Mouse (Mus musculus): ENCODE data around the gene Rpl37a.

Rpl37a gene

GRCm38 (mm10) chr1:72710753-72711653 lies at the start of gene Rpl37a:
TSS of gene Rpl37a (plus strand) at chr1:72711290.
- peak; percentile 88 for DNase-seq (ENCODE audit: low read depth)

- no peak for DNase-seq (ENCODE audit: low read depth)
Observed at GRCm38 (mm10) chr1:72673070-72673469, 38.0 kb upstream of the Rpl37a start.

- no peak for DNase-seq (ENCODE audit: low read depth)
Observed at GRCm38 (mm10) chr1:72696256-72696655, 14.8 kb upstream of the Rpl37a start.

- DNase-seq (ENCODE audit: low read depth) = no peak
Observed at GRCm38 (mm10) chr1:72698651-72699050, 12.4 kb upstream of the Rpl37a start.

GRCm38 (mm10) chr1:72700479-72700878 lies 10.6 kb upstream of the Rpl37a start, which contains the start of gene Ankar:
TSS of gene Ankar (minus strand) at chr1:72700579.
- no peak for DNase-seq (ENCODE audit: low read depth)

- no peak for DNase-seq (ENCODE audit: low read depth)
Observed at GRCm38 (mm10) chr1:72707525-72707924, 3.6 kb upstream of the Rpl37a start.

GRCm38 (mm10) chr1:72711684-72712083 lies 594 bp downstream of the Rpl37a start:
- no peak for DNase-seq (ENCODE audit: low read depth)

- no peak for DNase-seq (ENCODE audit: low read depth)
Observed at GRCm38 (mm10) chr1:72714547-72714946, 3.5 kb downstream of the Rpl37a start.

GRCm38 (mm10) chr1:72715065-72715464 lies 4.0 kb downstream of the Rpl37a start:
- DNase-seq (ENCODE audit: low read depth) = no peak

- no peak for DNase-seq (ENCODE audit: low read depth)
Observed at GRCm38 (mm10) chr1:72715593-72716361, 4.7 kb downstream of the Rpl37a start.

- no peak for DNase-seq (ENCODE audit: low read depth)
Observed at GRCm38 (mm10) chr1:72716421-72716820, 5.3 kb downstream of the Rpl37a start.

- peak; percentile 79 for DNase-seq (ENCODE audit: low read depth)
Observed at GRCm38 (mm10) chr1:72716926-72717325, 5.8 kb downstream of the Rpl37a start.

GRCm38 (mm10) chr1:72717540-72717939 lies 6.5 kb downstream of the Rpl37a start:
- no peak for DNase-seq (ENCODE audit: low read depth)

- DNase-seq (ENCODE audit: low read depth) = peak; percentile 76
Observed at GRCm38 (mm10) chr1:72718846-72719245, 7.8 kb downstream of the Rpl37a start.

GRCm38 (mm10) chr1:72720115-72720725 lies 9.1 kb downstream of the Rpl37a start:
- no peak for DNase-seq (ENCODE audit: low read depth)

GRCm38 (mm10) chr1:72722646-72723045 lies 11.6 kb downstream of the Rpl37a start:
- DNase-seq (ENCODE audit: low read depth) = no peak

- no peak for DNase-seq (ENCODE audit: low read depth)
Observed at GRCm38 (mm10) chr1:72724354-72724753, 13.3 kb downstream of the Rpl37a start.

- DNase-seq (ENCODE audit: low read depth) = no peak
Observed at GRCm38 (mm10) chr1:72725941-72726340, 14.9 kb downstream of the Rpl37a start.

- DNase-seq (ENCODE audit: low read depth) = no peak
Observed at GRCm38 (mm10) chr1:72728781-72729180, 17.7 kb downstream of the Rpl37a start.

- DNase-seq (ENCODE audit: low read depth) = no peak
Observed at GRCm38 (mm10) chr1:72730126-72730525, 19.0 kb downstream of the Rpl37a start.

- DNase-seq (ENCODE audit: low read depth) = no peak
Observed at GRCm38 (mm10) chr1:72733191-72733691, 22.2 kb downstream of the Rpl37a start.

- no peak for DNase-seq (ENCODE audit: low read depth)
Observed at GRCm38 (mm10) chr1:72736397-72737125, 25.5 kb downstream of the Rpl37a start.

All from c-Kit-positive CD71-positive TER-119-negative erythroid progenitor cells, embryonic 14.5 days (primary cell).